Mouse (Mus musculus) thymus, postnatal 4 days (tissue): ENCODE measurements at regions not wholly inside any gene's neighbourhood (a gene's known extent, or its start where the extent isn't known, plus 50 kb on each side); places are given as distances from the start of the nearest gene placed in this dataset.
"Not testable (repeated sequence)": the region's sequence is repeated elsewhere in the genome, so short reads cannot be mapped to it uniquely, and the experiment has no call there.

Experiments used
- DNase-seq: peaks from one replicate; pipeline ENCODE4 v3.0.0; 2021

- DNase-seq: peak; percentile 15
Measured at GRCm38 (mm10) chr19:3083438-3083837, 199.3 kb upstream of the Mrpl21 start.

- not testable (repeated sequence) for DNase-seq
Measured at GRCm38 (mm10) chr19:3091771-3092170, 190.9 kb upstream of the Mrpl21 start.
